Mouse (Mus musculus) heart, adult 8-10 months (tissue): ENCODE measurements around the gene Rasal1. TPM values are rescaled to one million over a fixed set of nuclear protein-coding genes. Genes with fewer than 3 reads are reported as not detected.

Source experiments
- DNase-seq: peaks from one replicate; pipeline ENCODE4 v3.0.0; 2022; ENCODE audit warnings: low spot score
- total RNA-seq, 4 experiments: library from RNA; stranded (reverse); gene quantifications; 2 replicates each; pipeline ENCODE4 v1.2.4; 2022

The Rasal1 gene
- total RNA-seq, 4 experiments from 2014 or later: 0.44 to 0.79 (median 0.46) TPM; not detected in 1

DNA sequence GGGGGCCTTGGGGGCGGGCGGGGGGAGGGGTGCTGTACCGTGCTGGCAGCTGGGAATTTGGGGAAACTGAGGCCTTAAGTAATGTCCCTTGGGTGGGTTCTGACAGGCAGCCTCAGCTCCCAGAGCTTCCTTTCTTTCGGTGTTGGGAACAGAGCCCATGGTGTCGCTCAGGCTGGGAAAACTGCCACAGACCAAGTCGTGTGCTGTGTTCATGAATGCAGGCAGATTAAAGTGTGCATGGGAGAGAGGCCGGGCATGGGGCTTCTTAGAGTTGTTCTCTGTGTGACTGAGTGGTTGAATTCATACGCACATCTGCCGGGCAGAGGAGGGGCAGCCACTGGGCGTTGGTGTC lies 26.8 kb upstream of the Rasal1 start:
- no peak for DNase-seq

DNA sequence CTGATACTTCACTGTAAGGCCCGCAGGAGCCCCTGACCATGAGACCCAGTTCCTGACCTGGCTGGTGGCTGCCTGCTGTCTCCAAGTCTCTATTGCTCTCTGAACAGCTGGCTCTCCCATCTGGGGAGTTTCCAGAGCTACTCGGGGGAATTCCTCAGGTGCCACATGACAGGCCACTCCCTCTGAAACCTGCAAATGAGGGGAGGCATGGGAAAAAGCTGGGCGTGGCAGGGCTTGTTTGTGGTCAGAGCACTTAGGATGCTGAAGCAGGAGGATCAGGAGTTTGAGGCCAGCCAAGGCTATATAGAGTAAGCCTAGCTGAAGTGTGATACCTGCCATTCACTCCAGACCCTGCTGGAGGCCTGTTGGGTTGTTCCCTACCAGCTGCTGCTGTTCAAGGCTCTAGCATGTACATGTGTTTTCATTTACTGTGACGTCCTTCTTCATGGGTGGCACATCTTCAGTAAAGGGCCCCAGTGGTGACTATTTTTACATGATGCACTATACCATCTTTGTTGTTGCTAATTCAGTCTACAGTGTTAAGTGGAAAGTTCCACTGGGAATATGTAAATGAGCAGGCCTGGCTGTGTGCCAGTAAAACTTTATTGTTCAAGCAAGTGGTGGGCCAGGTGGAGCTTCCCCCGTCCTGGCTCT lies 26.3 kb upstream of the Rasal1 start:
- no peak for DNase-seq

DNA sequence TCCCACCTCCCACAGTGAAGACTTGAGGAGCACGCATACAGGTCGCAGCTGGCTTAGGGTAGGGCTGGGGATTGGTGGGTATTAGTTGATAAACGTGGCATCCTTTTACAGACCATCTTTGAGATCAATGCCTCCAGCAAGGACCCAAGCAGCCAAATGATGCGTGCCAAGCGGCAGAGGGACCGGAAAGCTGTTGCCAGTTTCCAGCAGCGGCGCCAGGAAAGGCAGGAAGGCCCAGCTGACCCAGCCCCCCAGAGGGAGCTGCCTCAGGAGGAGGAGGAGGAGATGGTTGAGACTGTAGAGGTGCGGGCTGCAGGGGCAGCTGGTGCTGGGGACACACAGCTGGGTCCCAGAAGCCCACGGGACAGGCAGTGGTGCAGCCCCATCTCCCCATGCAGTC lies 24.2 kb upstream of the Rasal1 start:
- DNase-seq: no peak

DNA sequence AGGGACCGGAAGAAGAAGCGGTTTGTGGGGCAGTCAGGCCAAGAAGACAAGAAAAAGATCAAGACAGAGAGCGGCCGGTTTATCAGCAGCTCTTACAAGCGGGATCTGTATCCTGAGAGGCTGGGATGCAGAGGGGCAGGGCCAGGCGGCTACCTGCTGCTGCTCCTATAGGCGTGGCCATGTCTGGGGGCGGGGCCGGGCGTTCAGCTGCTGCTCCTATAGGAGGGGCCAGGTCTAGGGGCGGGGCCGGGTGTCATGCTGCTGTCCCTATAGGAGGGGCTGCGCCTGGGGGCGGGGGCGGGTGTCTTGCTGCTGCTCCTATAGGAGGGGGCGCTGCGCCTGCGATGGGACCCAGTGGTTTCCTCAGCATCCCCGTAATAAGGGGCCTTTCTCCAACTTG lies 22.2 kb upstream of the Rasal1 start:
- no peak for DNase-seq

DNA sequence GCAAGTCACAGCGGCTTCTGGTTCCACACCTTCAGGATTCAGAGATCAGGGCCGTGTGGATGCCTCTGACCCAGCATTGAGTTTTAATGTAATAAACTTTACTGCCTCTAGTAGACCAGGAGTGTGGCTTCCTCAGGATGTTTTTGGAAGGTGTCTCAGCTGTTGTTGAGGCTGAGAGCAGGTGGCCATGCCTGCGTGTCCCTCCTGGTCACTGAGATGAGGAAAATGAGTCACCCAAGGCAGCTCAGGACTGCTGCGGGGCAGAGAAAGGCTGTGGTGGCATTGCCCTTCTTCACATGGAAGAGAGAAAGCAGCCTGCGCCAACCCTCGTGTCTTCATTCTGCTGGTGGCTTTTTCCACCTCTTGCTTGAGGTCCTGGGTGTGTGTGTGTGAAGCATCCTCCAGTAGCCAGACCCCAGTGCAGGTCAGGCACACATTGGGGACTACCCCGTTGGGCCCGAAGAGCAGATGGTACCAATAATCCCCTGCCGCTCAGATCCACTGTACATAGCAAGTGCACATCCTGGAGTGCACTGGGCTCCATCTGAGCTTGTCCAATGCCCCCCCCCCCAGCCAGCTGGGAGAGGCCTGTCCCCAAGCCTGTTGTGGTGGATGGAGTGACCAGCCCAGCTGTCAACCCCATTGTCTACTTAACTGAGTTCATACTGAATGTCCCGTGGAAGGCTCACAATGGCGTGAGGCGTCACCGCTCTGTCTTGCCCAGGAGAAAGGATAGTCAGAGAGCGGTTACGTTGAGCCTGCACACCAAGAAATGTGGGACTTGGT lies 20.9 kb upstream of the Rasal1 start:
- DNase-seq: no peak

DNA sequence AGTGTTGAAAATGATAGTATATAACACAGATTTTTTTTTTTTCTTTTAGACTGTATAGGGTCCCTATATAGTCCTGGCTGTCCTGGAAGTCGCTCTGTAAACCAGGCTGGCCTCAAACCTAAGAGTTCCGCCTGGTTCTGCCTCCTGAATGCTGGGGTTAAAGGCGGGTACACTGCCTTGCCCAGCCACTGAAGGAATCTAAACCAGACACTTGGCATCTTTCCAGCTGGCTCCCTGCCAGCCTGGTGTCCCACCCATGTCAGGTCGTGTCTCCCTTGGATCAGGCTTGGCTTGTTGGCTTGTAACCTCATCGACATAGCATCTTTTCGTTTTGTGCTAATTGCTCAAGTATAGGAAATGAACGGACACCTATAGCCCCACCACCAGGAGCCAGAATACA lies 20.0 kb upstream of the Rasal1 start:
- no peak for DNase-seq

DNA sequence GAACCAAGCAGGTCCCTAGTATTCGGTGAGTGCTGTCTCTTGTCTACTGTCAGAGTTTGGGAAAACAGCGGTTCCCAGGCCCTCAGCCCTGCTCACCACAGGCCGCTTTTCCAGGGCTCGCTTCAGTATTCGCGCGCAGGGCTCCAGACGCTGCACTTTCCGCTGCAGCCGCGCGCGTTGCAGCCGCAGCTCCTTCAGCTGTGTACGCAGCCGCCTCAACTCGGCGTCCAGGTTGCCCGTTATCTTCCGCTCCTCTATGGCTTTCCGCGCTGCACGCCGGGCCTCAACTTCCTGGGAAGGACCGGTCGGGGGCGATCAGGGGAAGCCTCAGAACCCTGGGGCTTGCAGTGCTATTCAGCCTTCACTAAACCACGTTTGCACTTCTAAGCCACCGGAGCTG lies 17.5 kb upstream of the Rasal1 start:
- no peak for DNase-seq

DNA sequence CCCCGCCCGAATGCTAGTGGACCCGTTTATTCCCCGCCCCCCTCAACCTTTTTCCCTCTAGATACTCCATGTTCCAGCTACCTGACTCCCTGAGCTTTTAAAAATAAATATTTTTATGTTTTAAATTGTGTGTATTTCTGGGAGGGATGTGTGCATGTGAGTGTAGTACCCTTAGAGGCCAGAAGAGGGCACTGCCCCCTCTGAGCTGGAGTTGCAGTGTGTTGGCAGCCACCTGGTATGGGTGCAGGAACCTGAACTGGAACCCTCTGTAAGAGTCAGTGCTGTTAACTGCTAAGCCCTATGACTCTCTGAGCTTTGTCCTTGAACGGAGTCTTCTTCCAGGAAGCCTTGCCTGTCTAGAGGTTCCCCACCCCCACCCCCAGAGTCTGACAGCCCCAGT lies 16.7 kb upstream of the Rasal1 start:
- no peak for DNase-seq

DNA sequence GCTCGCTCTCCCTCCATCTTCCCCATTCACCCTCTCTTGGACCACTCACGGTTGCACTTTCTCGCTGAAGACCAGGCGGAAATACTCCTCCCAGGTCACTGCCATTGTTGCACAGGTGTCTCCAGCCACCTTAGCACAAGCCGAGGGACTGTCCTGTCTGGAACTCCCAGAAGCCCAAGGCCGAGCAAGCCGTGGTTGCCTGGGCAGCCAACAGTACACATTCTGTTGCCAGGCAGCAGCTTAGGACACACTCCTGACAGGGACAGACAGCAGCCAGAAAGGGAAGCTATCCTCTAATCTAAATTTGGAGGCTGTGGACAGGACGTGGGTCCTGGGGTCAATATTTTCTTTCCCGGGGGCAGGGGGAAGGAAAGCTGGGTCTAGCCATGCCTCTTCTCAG lies 14.5 kb upstream of the Rasal1 start, which contains the start of gene Cfap73:
Gene Cfap73 (minus strand): TSS at position 105 of the 400 bp plus-strand sequence.
- DNase-seq: no peak

DNA sequence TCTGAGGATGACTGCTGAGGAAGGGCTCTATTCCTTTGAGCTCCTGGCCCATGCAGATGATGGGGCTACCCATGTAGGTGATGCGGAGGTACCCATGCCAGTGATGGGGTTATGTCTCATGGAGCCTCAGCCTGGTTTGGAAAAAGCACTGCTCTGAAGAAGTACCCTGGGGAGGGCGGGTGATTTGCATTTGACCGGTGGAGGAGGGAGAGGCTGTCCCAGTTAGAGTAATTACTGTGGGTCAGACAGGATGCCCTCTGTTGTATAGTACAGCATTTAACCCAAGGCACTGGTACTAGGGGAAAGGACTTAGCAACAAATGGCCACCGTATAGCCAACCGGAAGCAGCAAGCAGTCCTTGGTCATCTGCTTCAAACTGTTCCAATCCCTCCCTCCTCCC lies 13.8 kb upstream of the Rasal1 start:
- no peak for DNase-seq

DNA sequence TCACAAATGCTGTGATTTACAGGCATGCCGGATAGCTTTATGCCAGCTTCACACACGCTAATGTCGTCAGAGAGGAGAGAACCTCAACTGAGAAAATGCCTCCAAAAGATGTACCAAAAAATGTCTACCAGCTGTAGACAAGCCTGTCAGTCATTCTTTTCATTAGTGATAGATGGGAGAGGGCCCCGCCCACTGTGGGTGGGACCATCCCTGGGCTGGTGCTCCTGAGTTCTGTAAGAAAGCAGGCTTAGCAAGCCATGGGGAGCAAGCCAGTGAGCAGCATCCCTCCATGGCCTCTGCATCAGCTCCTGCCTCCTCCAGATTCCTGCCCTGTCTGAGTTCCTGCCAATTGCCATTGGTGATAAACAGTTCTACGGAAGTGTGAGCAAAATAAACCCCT lies 13.0 kb upstream of the Rasal1 start:
- no peak for DNase-seq

DNA sequence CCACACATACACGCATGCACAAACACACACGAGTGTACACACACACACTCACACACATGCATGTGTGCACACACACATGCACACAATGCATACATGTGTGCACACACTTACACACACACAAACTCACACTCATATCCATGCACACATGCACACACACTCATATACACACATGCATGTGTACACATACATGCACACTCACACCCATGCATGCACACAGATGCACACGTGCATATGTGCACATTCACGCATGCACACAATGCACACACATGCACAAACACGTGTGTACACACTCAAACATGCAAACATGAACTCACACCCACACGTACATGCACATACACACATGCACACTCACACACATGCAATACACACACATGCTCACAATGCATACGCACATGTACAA lies 8.5 kb upstream of the Rasal1 start:
- no peak for DNase-seq

DNA sequence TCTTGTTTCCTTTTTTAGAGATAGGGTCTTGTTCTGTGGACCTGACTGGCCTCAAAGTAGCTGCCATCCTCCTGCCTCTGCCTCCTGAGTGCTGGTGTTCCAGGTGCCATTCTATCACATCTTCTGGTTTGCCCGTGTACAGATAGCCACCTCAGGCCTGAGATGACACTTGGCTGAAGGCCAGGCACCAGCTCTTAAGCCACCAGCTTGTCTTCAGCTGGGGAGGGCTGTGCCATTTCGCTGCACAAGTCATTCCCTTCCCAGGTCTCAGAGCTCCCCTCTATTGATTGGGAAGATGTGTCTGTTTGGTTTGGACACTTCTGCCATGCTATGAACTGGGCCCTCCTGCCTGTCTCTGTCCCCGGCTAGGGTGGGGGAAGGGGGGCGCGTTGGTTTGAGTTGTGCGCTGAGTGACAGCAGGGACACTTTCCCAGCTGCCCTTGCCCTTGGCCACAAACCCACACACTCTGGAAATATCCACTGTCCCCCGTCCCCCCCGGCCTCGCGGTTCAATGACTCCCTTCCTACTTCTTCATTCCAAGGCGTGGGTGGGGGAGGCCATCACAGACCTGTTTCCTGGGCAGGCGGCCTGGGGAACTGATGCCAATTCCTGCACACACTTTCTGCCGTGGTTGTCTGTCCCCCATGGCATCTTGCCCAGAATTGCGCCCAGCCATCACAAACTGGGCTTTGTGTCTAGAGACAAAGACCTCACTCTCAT lies 5.1 kb upstream of the Rasal1 start:
- DNase-seq: no peak

DNA sequence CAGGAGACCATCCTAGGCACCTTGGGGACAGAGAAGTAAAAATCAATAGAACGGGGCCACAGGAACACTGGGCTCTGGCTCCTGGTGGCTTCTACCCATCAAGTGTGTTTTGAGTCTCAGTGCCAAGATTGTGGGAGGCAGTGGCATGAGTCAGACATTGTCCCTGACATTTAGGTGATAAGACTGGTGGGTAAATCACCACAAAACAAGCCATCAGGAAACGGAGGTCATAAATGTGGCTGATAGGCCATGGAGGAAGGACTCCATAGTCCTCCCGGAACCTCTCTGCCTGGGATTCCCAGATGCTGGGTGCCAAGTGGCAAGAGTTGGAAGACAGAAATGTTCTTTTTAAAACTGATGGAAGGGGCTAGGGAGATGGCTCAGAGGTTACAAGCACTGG lies 4.4 kb upstream of the Rasal1 start:
- no peak for DNase-seq

DNA sequence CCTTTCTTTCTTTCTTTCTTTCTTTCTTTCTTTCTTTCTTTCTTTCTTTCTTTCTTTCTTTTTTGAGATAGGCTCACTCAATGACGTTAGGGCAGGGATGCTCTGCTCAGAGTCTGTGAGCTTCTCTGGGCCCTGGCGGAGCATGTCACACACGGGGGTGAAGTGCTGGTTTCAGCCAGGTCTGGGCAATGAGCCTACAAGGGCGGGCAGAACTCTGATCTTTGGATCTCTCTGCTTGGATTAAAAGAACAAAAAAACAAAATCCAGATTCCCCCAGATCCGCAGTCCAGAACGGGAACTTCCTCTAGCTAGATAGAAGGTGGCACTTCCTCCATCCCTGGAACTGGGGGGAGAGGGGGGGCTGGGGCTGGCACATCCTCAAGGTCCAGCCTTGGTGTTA lies 2.8 kb upstream of the Rasal1 start:
- no peak for DNase-seq

DNA sequence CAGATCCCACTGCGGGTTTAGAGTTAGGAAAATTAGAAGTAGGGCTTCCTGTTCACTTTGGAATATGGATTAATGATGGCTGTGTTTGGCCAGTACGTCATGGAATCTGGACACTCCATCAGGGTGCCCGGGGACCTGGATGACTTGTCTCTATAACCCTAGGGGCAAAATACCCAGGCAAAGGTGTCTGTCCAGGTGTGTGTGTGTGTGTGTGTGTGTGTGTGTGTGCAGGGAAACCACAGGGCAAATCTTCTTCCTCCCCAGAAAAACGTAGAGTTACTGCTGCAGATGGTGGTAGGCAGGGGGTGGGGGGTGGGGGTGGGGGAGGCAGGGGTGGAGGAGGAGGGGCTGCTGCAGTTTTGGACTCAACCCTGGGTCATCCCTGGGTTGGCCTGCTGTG lies 1.3 kb upstream of the Rasal1 start:
- no peak for DNase-seq

DNA sequence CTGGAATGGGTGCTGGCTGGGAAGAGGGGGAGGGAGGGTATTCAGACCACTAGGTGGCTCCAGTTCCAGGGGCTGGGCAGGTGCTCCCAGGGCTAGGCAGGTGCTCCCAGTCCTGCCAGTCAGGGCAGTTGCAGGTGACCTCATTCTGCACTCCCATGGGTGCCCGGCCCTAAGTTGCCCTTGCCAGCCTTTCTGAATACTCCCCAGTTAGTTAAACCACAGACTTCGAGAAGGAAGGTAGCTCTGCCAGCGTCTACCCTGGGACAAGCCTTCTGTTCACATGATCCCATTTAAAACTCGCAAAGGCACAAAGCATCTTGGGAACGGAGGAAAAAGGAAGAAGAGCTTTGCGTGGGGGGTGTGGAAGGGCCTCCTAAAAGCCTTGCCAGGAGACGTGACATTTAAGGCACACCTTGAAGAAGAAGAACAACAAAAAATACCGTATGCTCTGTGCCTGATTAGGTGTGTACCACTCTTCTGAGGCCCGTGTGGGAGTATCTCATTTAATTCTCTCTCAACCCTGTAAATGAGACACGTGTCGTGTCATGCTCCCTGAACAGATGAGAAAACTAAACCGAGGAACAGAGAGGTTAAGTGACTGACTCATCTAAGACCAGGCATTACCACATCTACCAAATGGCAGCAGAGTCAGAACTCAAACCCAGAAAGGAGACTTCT lies 659 bp upstream of the Rasal1 start:
- no peak for DNase-seq

DNA sequence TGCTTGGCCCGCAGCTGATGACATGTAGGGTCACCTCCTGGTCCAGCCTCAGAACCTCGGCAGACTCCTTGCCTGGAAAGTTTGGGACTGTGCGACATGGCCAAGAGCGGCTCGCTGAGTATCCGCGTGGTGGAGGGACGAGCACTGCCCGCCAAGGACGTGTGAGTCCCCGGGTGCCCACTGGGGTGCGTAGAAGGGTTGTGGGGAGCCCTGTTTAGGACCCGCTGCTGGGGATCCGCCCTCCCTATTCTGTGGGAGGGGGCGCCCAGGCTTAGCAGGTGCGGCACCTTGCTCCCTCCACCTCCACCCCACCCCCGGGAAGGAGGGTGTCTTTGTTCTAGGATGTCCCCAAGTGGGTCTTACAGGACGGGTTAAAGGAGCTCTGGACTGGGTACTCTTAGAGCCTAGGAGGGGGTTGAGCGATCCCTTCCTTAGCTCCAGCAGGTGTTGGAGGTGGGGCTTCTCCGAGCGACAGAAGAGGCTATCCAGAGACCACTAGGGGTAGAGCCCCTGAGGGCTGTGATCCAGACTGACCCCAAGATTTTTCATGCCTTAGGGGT lies 842 bp downstream of the Rasal1 start:
- DNase-seq: no peak

DNA sequence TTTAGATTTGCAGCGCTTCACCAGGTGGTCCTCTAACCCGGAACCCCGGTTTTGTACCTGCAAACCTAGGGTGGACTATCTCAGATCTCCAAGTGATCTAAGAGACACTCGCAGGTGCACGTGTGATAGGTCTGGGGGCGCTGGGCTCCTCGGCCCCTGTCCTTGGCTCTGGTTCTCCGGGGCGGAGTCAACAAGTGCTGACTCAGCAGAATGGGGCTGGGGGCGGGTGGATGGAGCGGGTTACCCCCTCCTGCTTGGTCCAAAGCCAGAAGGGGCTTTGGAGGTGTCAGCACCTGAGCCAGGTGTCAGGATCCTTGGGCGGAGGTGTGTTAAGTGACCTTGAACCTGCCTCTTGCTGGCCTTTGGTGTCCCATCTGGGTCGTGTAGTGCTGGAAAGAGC lies 1.3 kb downstream of the Rasal1 start:
- no peak for DNase-seq

DNA sequence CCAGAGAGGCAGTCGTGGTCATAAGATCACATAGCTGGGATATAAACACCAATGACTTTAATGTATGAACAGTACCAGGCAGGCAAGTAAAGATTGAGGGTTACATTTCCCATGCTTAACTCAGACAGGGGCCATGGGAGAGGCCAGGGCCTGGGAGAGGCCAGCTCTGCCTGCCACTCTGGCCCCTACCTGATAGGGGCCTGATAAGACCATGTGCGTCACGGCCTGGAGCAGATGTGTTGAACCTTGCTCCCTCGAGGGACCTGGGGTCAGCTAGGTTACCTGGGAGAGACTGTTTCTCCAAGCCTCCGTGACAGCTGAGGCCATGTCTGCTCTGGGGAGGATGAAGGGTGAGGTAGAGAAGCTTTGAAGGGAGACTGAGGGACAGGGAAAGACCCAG lies 2.6 kb downstream of the Rasal1 start:
- DNase-seq: no peak

DNA sequence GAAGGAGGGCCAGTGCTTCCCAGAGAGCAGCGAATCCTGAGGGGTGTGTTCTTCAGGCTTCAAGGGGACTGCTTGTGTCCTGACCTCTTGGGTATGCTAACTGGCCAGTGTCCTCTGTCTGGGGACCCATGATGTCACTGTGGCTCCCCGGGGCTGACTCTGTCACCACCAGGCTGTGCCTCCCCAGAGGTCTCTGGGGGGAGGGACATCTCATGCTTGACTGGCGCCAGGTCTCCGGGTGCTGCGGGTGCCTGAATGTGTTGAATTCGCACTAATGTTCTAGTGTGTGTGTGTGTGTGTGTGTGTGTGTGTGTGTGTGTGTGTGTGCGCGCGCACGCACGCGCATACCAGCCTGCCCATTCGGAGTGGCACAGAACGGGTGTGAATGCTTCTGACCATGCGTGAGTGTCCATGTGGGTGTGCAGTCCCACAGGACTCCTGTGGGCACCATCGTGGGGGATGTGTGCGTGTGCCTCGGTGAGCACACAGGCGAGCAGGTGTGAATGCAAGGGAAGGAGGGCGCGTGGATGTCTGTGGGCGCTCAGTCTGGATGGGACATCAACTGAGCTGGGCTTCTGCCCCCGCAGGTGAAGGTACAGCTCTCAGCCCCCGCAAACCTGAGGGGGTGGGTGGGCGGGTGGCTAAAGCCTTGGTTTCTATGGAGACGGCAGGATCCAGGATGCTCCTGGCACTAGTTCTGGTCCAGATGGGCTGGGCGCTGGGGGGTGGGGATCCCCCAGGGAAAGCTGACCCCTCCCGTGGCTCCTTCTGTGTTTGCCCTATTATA lies 4.5 kb downstream of the Rasal1 start:
- DNase-seq: no peak
